Mouse (Mus musculus) left cerebral cortex, adult 11 months (tissue): ENCODE results near the gene Tmed6.
"Not testable (repeated sequence)": the region's sequence is repeated elsewhere in the genome, so short reads cannot be mapped to it uniquely, and the experiment has no call there.

Experiments used
- DNase-seq: peaks from one replicate; pipeline ENCODE4 v3.0.0; 2022; ENCODE audit warnings: low spot score

Gene Tmed6

GRCm38 (mm10) chr8:107074128-107074527 lies 8.7 kb upstream of the Tmed6 start:
- DNase-seq = no peak

GRCm38 (mm10) chr8:107073706-107074105 lies 8.3 kb upstream of the Tmed6 start:
- no peak for DNase-seq

- no peak for DNase-seq
These were observed 2.8 kb downstream of the Tmed6 start for GRCm38 (mm10) chr8:107062613-107063012.

GRCm38 (mm10) chr8:107056973-107057369 lies 8.5 kb downstream of the Tmed6 start:
- DNase-seq = no peak

GRCm38 (mm10) chr8:107056076-107056972 lies 9.1 kb downstream of the Tmed6 start, which contains the start of the genes Cog8 and Nip7:
Cog8 (minus strand) TSS chr8:107056689.
Nip7 (plus strand) TSS chr8:107056877.
- peak; percentile 94 for DNase-seq

GRCm38 (mm10) chr8:107052046-107052445 lies 13.4 kb downstream of the Tmed6 start:
- no peak for DNase-seq

GRCm38 (mm10) chr8:107049480-107049879 lies 16.0 kb downstream of the Tmed6 start:
- DNase-seq = no peak

- DNase-seq = peak; percentile 71
These were observed 17.1 kb downstream of the Tmed6 start, which contains the start of gene Pdf for GRCm38 (mm10) chr8:107048061-107048941. Pdf (minus strand) TSS chr8:107048614.

- DNase-seq = no peak
These were observed 18.5 kb downstream of the Tmed6 start for GRCm38 (mm10) chr8:107046976-107047375.

GRCm38 (mm10) chr8:107045478-107045877 lies 20.0 kb downstream of the Tmed6 start:
- no peak for DNase-seq

- no peak for DNase-seq
These were observed 24.8 kb downstream of the Tmed6 start for GRCm38 (mm10) chr8:107040632-107041031.

- no peak for DNase-seq
These were observed 28.8 kb downstream of the Tmed6 start for GRCm38 (mm10) chr8:107036626-107037025.

GRCm38 (mm10) chr8:107035641-107036040 lies 29.8 kb downstream of the Tmed6 start:
- no peak for DNase-seq

- DNase-seq = not testable (repeated sequence)
These were observed 31.8 kb downstream of the Tmed6 start for GRCm38 (mm10) chr8:107033609-107034008.

GRCm38 (mm10) chr8:107031577-107032090 lies 33.8 kb downstream of the Tmed6 start:
- DNase-seq = no peak

- DNase-seq = peak; percentile 93
These were observed 34.5 kb downstream of the Tmed6 start, which contains the start of gene Vps4a for GRCm38 (mm10) chr8:107030650-107031576. Vps4a (plus strand) TSS chr8:107031222.

GRCm38 (mm10) chr8:107030058-107030457 lies 35.4 kb downstream of the Tmed6 start:
- DNase-seq = no peak

- no peak for DNase-seq
These were observed 36.1 kb downstream of the Tmed6 start for GRCm38 (mm10) chr8:107029310-107029709.

- no peak for DNase-seq
These were observed 42.0 kb downstream of the Tmed6 start for GRCm38 (mm10) chr8:107023479-107023878.

- no peak for DNase-seq
These were observed 50.5 kb downstream of the Tmed6 start for GRCm38 (mm10) chr8:107014915-107015314.

GRCm38 (mm10) chr8:107012666-107013065 lies 52.8 kb downstream of the Tmed6 start:
- no peak for DNase-seq
